Mouse (Mus musculus): ENCODE measurements around the gene Sv2c.
A peak's percentile ranks its signal among the peaks of the same experiment; 100 is the strongest.

DNA sequence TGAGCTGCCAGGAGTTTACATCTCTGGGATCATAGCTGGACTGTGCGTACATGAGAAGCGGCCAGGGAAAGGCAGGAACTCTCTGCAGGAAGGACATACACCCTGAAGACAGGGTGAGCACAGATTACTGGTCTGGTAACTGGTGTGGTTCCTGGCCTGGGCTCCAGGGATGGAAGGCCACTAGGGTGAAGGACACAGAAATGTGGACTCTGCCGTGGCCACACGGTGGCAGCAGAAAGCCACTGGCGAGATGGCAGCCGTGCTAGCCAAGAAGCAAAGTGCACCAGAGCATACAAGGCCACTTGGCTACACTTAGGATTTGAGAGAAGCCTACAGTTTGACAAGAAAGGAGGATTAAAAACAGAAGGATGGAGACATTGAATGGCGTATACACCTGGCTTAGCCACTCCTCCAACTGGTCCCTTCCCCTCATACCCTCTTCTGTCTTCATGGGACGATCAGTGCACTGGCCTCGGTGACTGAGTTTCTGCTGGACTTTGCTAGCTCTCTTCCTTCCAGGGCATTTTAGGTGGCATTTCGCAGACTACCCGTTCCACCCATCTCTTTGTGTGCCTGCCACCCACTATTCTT lies 158.9 kb downstream of the Sv2c start:
- TF ChIP-seq CTCF (IDR thresholded peaks at IDR 0.05; ENCODE audit: extremely low read depth, insufficient read depth, insufficient read length, insufficient replicate concordance) (peak; percentile 75; the same call in 1 of the 2 replicates), POLR2A (IDR thresholded peaks at IDR 0.05; ENCODE audit: low read depth, low read length) (no peak)

Data from spleen, adult 2 months (tissue).